Mouse (Mus musculus) frontal cortex, postnatal 25 days (tissue): ENCODE data around the gene Yy2.

Source experiments
- DNase-seq, 2 experiments: peaks; one replicate each; pipeline ENCODE4 v3.0.0; 2022; ENCODE audit warnings: low spot score in 2 of 2

Gene Yy2

GRCm38 (mm10) chrX:157568840-157569239, at the start of gene Yy2:
Gene Yy2, minus strand, starts transcription at chrX:157568985.
- DNase-seq, result no peak

GRCm38 (mm10) chrX:157612894-157613293, 44.1 kb upstream of the Yy2 start:
- DNase-seq, result no peak

- DNase-seq, result no peak
Observed at GRCm38 (mm10) chrX:157601450-157601849, 32.7 kb upstream of the Yy2 start.

DNA sequence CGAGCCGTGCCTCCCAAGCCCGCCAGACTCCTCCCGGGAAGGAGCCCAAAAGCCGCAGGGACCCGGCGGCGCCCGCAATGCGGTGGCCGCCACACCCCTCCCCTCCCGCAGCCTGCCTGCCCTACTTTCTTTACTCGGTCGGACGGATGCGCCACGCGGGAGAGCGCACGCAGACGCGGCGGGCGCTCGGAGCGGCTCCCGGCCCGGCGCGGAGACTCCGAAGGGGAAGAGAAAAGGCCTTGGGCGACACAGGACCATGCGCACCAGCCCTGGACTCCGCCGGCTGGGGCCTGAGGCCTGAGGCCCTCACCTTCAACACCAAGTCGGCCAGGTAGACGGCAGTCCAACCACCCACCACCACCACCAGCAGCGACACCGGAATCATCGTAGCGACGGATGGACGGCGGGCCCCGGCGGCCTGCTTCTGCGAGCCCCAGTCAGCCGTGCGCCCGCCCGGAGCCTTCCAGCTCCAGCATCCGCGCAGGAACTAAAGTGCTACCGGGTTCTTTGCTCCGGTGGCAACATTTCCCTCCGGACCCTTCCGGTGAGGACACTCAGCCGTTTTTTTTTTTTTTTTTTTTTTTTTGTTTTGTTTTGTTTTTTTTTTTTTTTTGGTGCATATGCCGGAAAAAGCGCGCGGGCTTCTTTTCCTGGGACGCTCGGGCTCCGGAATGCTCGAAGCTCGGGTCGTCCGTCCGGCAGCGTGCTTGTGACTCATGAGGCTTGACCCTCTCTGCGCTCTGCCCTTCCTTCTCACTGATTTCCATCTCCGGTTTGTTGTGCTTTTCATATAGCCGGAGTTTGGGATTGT, 29.6 kb upstream of the Yy2 start, which contains the start of gene Mbtps2:
Mbtps2 (minus strand) TSS at position 530 of the 811 bp plus-strand sequence.
- DNase-seq, result peak; percentile 25 to 28

DNA sequence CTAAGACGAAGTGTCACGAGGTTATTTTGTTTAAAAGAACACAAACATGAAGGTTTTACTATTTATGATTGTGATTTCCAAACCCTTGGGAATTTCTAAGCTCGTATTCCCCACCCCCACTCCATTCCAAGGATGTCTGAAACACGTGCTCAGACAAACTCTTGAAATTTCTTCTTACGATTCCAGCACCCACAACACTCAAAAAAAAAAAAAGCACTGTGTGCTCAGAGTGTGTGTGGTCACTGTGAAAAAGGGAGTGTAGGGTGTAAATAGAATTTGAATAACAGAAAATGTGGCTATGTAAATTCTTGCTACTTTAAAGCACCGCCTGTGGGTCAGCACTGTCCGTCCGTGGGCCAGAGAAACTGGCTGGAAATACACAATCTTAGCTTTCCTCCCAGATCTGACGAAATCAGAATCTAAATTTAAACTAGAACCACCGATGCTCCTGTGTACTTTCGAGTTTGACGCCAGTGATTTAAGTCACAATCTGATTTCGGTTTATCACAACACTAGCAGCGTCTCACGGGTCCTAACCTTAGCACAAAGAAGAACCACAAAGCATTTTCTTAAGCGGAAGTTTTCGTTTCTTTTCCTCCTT, 28.9 kb upstream of the Yy2 start:
- DNase-seq, result no peak

GRCm38 (mm10) chrX:157596802-157597201, 28.0 kb upstream of the Yy2 start:
- DNase-seq, result no peak

DNA sequence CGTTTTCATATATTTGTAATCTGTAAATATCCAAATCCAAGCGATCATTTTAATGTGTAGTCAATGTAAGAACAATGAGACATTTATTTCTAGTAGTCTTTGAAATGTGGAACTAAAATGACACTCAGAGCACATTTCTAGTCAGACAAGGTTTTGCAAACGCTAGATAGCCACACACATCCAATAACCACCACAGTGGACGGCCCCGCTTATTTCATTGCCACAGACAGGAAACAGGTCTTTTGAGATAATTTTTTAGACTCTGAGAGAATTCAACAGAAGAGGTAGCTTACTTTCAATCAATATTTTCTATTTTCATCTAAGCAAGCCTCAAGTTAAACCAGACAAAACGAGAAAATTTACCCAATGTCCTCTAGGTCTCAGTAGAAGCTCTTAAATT, 27.1 kb upstream of the Yy2 start:
- no peak for DNase-seq

- no peak for DNase-seq
Observed at GRCm38 (mm10) chrX:157594606-157595005, 25.8 kb upstream of the Yy2 start.

- no peak for DNase-seq
Observed at GRCm38 (mm10) chrX:157587001-157587400, 18.2 kb upstream of the Yy2 start.

DNA sequence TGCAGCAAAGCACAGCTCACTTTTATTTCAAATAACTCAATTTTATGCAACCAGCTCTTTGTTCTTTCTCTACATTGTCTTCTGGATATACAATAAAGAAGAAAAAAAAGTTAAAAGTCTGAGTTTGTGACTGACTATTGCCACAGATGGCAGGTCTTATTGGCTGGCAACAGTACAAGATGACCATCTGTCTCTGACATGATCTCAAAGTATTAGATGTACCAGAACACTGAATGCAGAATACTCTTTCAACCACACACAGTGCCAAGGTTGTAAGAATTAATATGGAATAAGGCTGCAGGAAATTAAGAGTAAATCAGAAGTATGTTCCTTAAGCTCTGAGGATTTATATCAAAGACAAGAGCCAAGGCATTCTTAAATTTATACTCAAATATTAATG, 17.6 kb upstream of the Yy2 start:
- no peak for DNase-seq

DNA sequence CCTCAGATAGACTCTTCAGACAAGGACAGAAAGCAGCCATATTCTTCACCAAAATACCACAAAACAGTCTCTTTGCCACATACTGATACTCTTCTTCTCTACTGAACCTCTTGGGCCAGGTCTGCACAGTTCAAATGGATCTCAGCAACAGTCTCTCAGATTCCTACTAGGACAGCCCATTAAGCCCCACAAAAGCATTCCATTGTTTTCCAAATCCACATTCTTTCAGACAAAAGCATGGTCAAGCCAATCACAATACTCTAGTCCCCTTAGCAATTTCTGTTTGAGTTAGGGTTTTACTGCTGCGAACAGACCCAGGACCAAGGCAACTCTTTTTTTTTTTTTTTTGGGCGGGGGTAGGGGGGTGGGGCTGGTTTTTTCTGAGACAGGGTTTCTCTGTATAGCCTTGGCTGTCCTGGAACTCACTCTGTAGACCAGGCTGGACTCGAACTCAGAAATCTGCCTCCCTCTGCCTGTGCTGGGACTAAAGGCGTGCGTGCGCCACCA, 10.4 kb upstream of the Yy2 start:
- no peak for DNase-seq

GRCm38 (mm10) chrX:157574683-157575082, 5.9 kb upstream of the Yy2 start:
- no peak for DNase-seq

- no peak for DNase-seq
Observed at GRCm38 (mm10) chrX:157563794-157564193, 5.0 kb downstream of the Yy2 start.

DNA sequence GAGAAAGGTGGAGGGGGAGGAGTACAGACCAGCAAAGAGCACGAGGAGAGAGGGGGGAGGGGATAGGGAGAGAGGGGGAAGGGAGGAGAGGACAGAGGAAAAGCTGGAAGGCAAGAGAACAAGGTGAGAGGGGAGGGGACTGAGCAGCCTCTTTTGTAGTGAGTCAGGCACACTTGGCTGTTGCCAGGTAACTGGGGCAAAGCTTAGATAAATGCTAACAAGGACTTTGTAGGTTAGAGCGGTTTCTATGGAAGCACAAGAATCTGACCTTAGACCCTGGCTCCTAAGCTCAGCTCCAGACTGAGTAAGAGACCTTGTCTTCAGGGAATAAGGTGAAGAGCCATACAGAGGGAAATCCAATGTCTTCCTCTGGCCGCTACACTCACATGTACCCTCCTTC, 21.7 kb downstream of the Yy2 start:
- DNase-seq, result no peak
